Comparison of ENCODE assay signal across 16 mouse cellular contexts in the genomic region with DNA sequence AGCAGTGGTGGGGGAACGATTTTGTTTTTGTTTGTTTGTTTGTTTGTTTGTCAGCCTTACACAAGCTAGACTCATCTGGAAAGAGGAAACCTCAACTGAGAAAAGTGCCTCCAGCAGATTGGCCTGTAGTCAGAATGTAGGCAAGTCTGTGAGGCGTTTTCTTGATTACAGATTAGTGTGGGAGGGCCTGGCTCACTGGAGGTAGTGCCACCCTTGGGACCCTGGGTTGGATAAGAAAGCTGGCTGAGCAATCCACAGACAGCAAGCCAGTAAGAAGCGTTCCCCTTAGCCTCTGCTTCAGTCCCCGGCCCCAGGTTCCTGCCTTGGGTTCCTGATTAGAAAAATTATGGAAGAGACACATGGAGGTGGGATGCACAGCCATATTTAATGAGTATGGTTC. TPM values are rescaled to one million over a fixed set of nuclear protein-coding genes. Genes with fewer than 3 reads are reported as not detected.
"Had no signal": no experiment of that assay in that cellular context is flagged by ENCODE, and none has a peak within 500 bp of the region (broad histone marks: within the 10 kb centered on the region; RNA-seq: fewer than 3 reads in every experiment).

No protein-coding gene starts in this region.

- H3K4me1 ChIP-seq: midbrain, embryonic 10.5 days; midbrain, embryonic 12.5 days; neural tube, embryonic 13.5 days; neural tube, embryonic 15.5 days had no signal

- H3K27me3 ChIP-seq: midbrain, embryonic 12.5 days; neural tube, embryonic 13.5 days; neural tube, embryonic 15.5 days had no signal

- H3K4me3 ChIP-seq: midbrain, embryonic 10.5 days; midbrain, embryonic 12.5 days; myocyte; neural tube, embryonic 13.5 days; neural tube, embryonic 15.5 days had no signal

- H3K4me2 ChIP-seq: lung, embryonic 14.5 days; midbrain, embryonic 12.5 days; neural tube, embryonic 13.5 days; neural tube, embryonic 15.5 days had no signal

- ATAC-seq: midbrain, embryonic 16.5 days had no signal

- H3K36me3 ChIP-seq: midbrain, embryonic 10.5 days; midbrain, embryonic 12.5 days; neural tube, embryonic 13.5 days; neural tube, embryonic 15.5 days had no signal

- H3K27ac ChIP-seq: midbrain, embryonic 10.5 days; midbrain, embryonic 12.5 days; neural tube, embryonic 13.5 days; neural tube, embryonic 15.5 days had no signal

- DNase-seq: lung, embryonic 14.5 days; lung, postnatal 10 days; lung, postnatal 4 days; midbrain, embryonic 14.5 days; retina, postnatal 1 day; right cerebral cortex, adult 18-20 months; right cerebral cortex, postnatal 25 days; right cerebral cortex, postnatal 4 days; spleen, adult 18-20 months had no signal

- H3K9ac ChIP-seq: lung, embryonic 14.5 days; midbrain, embryonic 12.5 days; neural tube, embryonic 13.5 days; neural tube, embryonic 15.5 days had no signal

- H3K9me3 ChIP-seq: midbrain, embryonic 10.5 days; midbrain, embryonic 12.5 days; neural tube, embryonic 13.5 days; neural tube, embryonic 15.5 days had no signal

RNA-seq across cellular contexts. Expression of a gene that starts 36.4 kb away (rescaled TPM):
- total RNA-seq: megakaryocyte-erythroid progenitor cell, adult 5-6 weeks had no signal
